Mouse (Mus musculus) G1E (cell line): ENCODE measurements at regions not wholly inside any gene's neighbourhood (a gene's known extent, or its start where the extent isn't known, plus 50 kb on each side); places are given as distances from the start of the nearest gene placed in this dataset.

ENCODE experiments used
- CTCF ChIP-seq: IDR thresholded peaks from 2 replicates; pipeline ENCODE4 v1.5.1; 2012; ENCODE audit warnings: low read depth, low read length, inconsistent platforms, mixed read lengths
- GATA1 ChIP-seq: IDR thresholded peaks from 2 replicates; pipeline ENCODE4 v1.6.1; 2012; ENCODE audit warnings: borderline replicate concordance, low read length, inconsistent platforms, mixed read lengths
- POLR2AphosphoS5 ChIP-seq: IDR thresholded peaks from 2 replicates; pipeline ENCODE4 v1.6.1; 2012; ENCODE audit warnings: low read depth, low read length, inconsistent platforms; ENCODE audit not compliant: insufficient replicate concordance
- TAL1 ChIP-seq: conservative IDR thresholded peaks from 2 replicates; pipeline ENCODE4 v1.6.1; 2012; ENCODE audit warnings: low read depth, low read length, inconsistent platforms, mixed read lengths

GRCm38 (mm10) chr13:57365096-57365495, 469.3 kb upstream of the Trpc7 start:
- TF ChIP-seq GATA1 (no peak), POLR2AphosphoS5 (no peak), CTCF (no peak), TAL1 (no peak)
